Mouse (Mus musculus): ENCODE results near the gene Smarcd2. TPM values are rescaled to one million over a fixed set of nuclear protein-coding genes. Genes with fewer than 3 reads are reported as not detected.

The Smarcd2 gene
- polyA plus RNA-seq, 1 experiment from 2014 or later, result 27.2 TPM

DNA sequence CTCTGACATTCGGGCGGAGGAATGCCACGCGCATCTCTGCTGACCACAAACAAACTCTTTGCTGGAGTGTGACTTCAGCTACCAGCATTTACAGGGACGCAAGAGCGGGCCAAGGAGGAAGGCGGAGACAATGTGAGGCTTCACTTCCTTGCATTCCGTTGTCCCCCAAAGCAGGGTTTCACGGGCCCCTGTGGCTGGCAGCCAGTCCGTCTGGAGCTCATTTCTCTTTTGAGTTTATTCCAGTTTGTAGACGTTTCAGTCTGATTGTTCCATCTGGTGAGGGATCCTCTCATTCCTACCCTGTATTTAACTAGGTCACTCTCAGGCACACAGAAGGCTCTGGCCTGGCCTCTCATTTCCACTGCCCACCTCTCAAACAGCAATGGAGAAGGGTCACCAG is 14.2 kb upstream of the Smarcd2 start:
- Histone ChIP-seq H3K27ac (ENCODE audit: low read depth, low read length) (no peak overlapping the region), H3K36me3 (ENCODE audit: control insufficient read depth, insufficient read depth, low read length) (no peaks in the 10 kb centered on the region), H3K9ac (ENCODE audit: low read length) (no peak overlapping the region), H3K4me1 (replicated peaks; ENCODE audit: control insufficient read depth, insufficient read depth, low read length) (no peaks in the 10 kb centered on the region), H3K27me3 (ENCODE audit: control insufficient read depth, insufficient read depth, low read length) (no peaks in the 10 kb centered on the region), H3K4me2 (ENCODE audit: low read depth, low read length, severe bottlenecking) (no peak overlapping the region), H3K4me3 (ENCODE audit: low read depth, low read length) (no peak overlapping the region), H3K9me3 (ENCODE audit: control insufficient read depth, low read length) (no peaks in the 10 kb centered on the region)
- no peak for DNase-seq (ENCODE audit: low spot score)
- 81% methylated on average over 11 of the region's 11 CpGs for WGBS
- ATAC-seq (replicated peaks; ENCODE audit: low FRiP score), result no peak

- no peaks in the 10 kb centered on the region for H3K4me1 ChIP-seq (replicated peaks; ENCODE audit: control insufficient read depth, insufficient read depth, low read length)
- WGBS, result 90% methylated on average over 7 of the region's 7 CpGs
- no peak overlapping the region for H3K9ac ChIP-seq (ENCODE audit: low read length)
- no peaks in the 10 kb centered on the region for H3K9me3 ChIP-seq (ENCODE audit: control insufficient read depth, low read length)
- no peaks in the 10 kb centered on the region for H3K27me3 ChIP-seq (ENCODE audit: control insufficient read depth, insufficient read depth, low read length)
- no peak overlapping the region for H3K4me3 ChIP-seq (ENCODE audit: low read depth, low read length)
- H3K27ac ChIP-seq (ENCODE audit: low read depth, low read length), result no peak overlapping the region
- DNase-seq (ENCODE audit: low spot score) (no peak), ATAC-seq (replicated peaks; ENCODE audit: low FRiP score) (no peak)
- no peak overlapping the region for H3K4me2 ChIP-seq (ENCODE audit: low read depth, low read length, severe bottlenecking)
- H3K36me3 ChIP-seq (ENCODE audit: control insufficient read depth, insufficient read depth, low read length), result no peaks in the 10 kb centered on the region
Observed at GRCm38 (mm10) chr11:106286206-106286605, 13.4 kb upstream of the Smarcd2 start.

DNA sequence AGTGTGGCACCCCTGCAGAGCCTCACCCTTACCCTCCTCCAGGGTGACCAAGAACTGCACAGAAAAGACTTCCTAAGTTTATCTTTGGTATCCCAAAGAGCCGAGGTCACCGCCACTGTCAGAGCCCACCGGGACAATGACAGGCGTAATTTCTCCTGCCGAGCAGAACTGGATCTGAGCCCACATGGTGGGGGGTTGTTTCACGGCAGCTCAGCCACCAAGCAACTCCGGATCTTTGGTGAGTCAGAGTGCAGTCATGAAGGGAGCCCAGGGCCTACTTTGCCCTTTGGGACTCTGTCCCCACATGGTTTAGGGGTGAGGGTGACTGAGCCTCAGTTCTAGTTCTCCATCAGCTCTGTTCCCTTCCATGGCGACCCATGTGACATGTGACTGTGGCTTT is 11.4 kb upstream of the Smarcd2 start:
- Histone ChIP-seq H3K9me3 (ENCODE audit: control insufficient read depth, low read length) (no peaks in the 10 kb centered on the region), H3K4me3 (ENCODE audit: low read depth, low read length) (no peak overlapping the region), H3K27me3 (ENCODE audit: control insufficient read depth, insufficient read depth, low read length) (no peaks in the 10 kb centered on the region), H3K4me1 (replicated peaks; ENCODE audit: control insufficient read depth, insufficient read depth, low read length) (no peaks in the 10 kb centered on the region), H3K4me2 (ENCODE audit: low read depth, low read length, severe bottlenecking) (no peak overlapping the region), H3K36me3 (ENCODE audit: control insufficient read depth, insufficient read depth, low read length) (no peaks in the 10 kb centered on the region), H3K9ac (ENCODE audit: low read length) (no peak overlapping the region), H3K27ac (ENCODE audit: low read depth, low read length) (no peak overlapping the region)
- no peak for DNase-seq (ENCODE audit: low spot score)
- WGBS, result 80% methylated on average over 8 of the region's 8 CpGs
- ATAC-seq (replicated peaks; ENCODE audit: low FRiP score), result no peak

DNA sequence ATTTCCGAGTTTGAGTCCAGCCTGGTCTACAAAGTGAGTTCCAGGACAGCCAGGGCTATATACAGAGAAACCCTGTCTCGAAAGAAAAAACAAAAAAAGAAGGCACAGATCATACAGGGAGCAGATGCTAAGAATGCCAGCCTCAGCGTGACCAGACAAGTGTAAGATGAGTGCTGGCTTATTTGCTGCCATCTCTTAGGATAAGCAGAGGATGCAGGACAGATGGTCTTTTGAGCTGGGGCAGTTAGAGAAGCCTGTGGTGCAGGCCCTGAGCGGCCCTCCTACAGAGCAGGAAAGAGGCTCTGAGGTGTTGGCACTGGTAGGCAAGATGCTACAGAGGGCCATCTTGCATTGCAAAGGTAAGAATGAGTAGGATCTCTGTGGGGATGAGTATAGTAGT is 10.6 kb upstream of the Smarcd2 start:
- DNase-seq (ENCODE audit: low spot score) (no peak), ATAC-seq (replicated peaks; ENCODE audit: low FRiP score) (no peak)
- Histone ChIP-seq H3K27me3 (ENCODE audit: control insufficient read depth, insufficient read depth, low read length) (no peaks in the 10 kb centered on the region), H3K9ac (ENCODE audit: low read length) (no peak overlapping the region), H3K4me2 (ENCODE audit: low read depth, low read length, severe bottlenecking) (no peak overlapping the region), H3K36me3 (ENCODE audit: control insufficient read depth, insufficient read depth, low read length) (no peaks in the 10 kb centered on the region), H3K9me3 (ENCODE audit: control insufficient read depth, low read length) (no peaks in the 10 kb centered on the region), H3K4me3 (ENCODE audit: low read depth, low read length) (no peak overlapping the region), H3K4me1 (replicated peaks; ENCODE audit: control insufficient read depth, insufficient read depth, low read length) (no peaks in the 10 kb centered on the region), H3K27ac (ENCODE audit: low read depth, low read length) (no peak overlapping the region)
- 84% methylated on average over 4 of the region's 4 CpGs for WGBS

GRCm38 (mm10) chr11:106282452-106282851 is 9.7 kb upstream of the Smarcd2 start:
- H3K9me3 ChIP-seq (ENCODE audit: control insufficient read depth, low read length), result no peaks in the 10 kb centered on the region
- no peak for ATAC-seq (replicated peaks; ENCODE audit: low FRiP score)
- 89% methylated on average over 6 of the region's 6 CpGs for WGBS
- H3K27ac ChIP-seq (ENCODE audit: low read depth, low read length), result no peak overlapping the region
- H3K4me2 ChIP-seq (ENCODE audit: low read depth, low read length, severe bottlenecking), result no peak overlapping the region
- no peaks in the 10 kb centered on the region for H3K27me3 ChIP-seq (ENCODE audit: control insufficient read depth, insufficient read depth, low read length)
- DNase-seq (ENCODE audit: low spot score), result no peak
- no peak overlapping the region for H3K4me3 ChIP-seq (ENCODE audit: low read depth, low read length)
- no peak overlapping the region for H3K9ac ChIP-seq (ENCODE audit: low read length)
- H3K36me3 ChIP-seq (ENCODE audit: control insufficient read depth, insufficient read depth, low read length), result no peaks in the 10 kb centered on the region
- no peaks in the 10 kb centered on the region for H3K4me1 ChIP-seq (replicated peaks; ENCODE audit: control insufficient read depth, insufficient read depth, low read length)

DNA sequence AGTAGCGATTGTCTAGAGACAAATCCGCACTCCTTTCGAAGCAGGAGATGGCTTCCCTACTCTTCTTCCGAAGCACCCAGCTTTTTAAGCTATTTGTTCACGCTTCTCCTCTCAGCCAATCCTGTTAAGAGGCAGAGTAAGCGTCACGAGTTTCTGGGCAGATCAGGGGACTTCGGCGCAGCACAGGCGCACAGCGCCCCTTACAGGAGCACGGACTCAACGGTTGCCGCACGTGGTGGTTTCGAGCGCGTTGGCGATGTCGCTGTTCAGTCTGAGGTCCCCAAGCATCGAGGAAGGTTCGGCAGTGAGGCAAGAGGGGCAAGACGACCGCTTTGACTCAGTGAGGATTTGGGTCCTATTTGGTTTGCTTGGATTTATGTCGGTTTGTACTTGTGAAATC is 3.7 kb upstream of the Smarcd2 start, which contains the start of gene Tcam1:
Gene Tcam1 (plus strand): TSS at position 219 of the 400 bp plus-strand sequence.
- Histone ChIP-seq H3K4me3 (ENCODE audit: low read depth, low read length) (no peak within 1 kb of the TSS; the same call in 1 of the 2 replicates), H3K4me1 (replicated peaks; ENCODE audit: control insufficient read depth, insufficient read depth, low read length) (peaks cover under 1% of the 10 kb centered on the region; the same call in 1 of the 2 replicates), H3K27me3 (ENCODE audit: control insufficient read depth, insufficient read depth, low read length) (no peaks in the 10 kb centered on the region; the same call in 1 of the 2 replicates), H3K4me2 (ENCODE audit: low read depth, low read length, severe bottlenecking) (peak within 1 kb of the TSS; percentile 18; the same call in 1 of the 2 replicates), H3K27ac (ENCODE audit: low read depth, low read length) (no peak within 1 kb of the TSS), H3K36me3 (ENCODE audit: control insufficient read depth, insufficient read depth, low read length) (no peaks in the 10 kb centered on the region), H3K9me3 (ENCODE audit: control insufficient read depth, low read length) (no peaks in the 10 kb centered on the region), H3K9ac (ENCODE audit: low read length) (no peak within 1 kb of the TSS)
- peak; percentile 94 for DNase-seq (ENCODE audit: low spot score)
- WGBS, result 13% methylated on average over 25 of the region's 25 CpGs
- peak; percentile 47 for ATAC-seq (replicated peaks; ENCODE audit: low FRiP score)

DNA sequence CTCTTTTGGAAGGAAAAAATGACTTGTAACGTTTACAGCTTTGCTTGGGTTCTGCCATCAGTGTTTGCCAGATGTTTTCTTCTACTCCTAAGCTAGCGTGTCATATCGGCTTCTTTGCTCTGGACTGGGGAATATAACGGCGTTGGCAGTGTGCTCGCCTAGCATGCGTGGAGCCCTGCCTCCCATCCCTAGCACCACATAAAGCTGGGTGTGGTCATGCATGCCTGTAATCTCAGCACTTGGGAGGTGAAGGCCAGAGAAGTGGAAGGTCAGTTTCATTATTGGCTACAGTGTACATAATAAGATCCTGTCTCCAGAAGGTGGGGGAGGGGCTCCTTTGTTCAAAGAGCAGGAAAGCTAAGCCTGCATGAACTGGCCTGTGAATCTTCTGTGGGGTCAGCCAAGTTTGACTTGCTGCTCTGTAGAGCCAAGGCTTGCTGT is 2.2 kb upstream of the Smarcd2 start:
- 90% methylated on average over 7 of the region's 7 CpGs for WGBS
- H3K4me1 ChIP-seq (replicated peaks; ENCODE audit: control insufficient read depth, insufficient read depth, low read length), result peaks cover 4% of the 10 kb centered on the region; the same call in 1 of the 2 replicates
- no peaks in the 10 kb centered on the region for H3K9me3 ChIP-seq (ENCODE audit: control insufficient read depth, low read length)
- no peak for DNase-seq (ENCODE audit: low spot score)
- H3K4me3 ChIP-seq (ENCODE audit: low read depth, low read length), result no peak overlapping the region
- H3K4me2 ChIP-seq (ENCODE audit: low read depth, low read length, severe bottlenecking), result no peak overlapping the region
- no peak overlapping the region for H3K9ac ChIP-seq (ENCODE audit: low read length)
- no peak overlapping the region for H3K27ac ChIP-seq (ENCODE audit: low read depth, low read length)
- H3K36me3 ChIP-seq (ENCODE audit: control insufficient read depth, insufficient read depth, low read length), result no peaks in the 10 kb centered on the region
- H3K27me3 ChIP-seq (ENCODE audit: control insufficient read depth, insufficient read depth, low read length), result no peaks in the 10 kb centered on the region; the same call in 1 of the 2 replicates
- ATAC-seq (replicated peaks; ENCODE audit: low FRiP score), result no peak

DNA sequence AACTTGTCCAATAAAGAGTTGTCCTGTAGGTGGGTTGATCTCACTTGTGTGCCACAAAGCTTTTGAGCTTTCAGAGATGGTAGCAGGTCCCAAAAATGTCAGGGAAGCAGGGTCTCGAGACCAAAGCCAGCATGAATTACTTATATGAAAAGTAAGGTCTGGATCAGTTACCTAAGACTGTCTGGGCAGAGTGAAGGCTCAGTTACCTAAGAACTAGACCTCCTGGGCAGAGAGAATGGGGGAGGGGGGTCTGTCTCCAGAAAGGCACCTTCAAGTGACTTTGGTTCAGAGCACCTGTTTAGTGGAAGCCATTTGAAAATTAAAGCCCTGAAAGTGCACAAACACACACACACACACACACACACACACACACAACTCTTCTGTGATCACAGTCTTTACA is 1.6 kb upstream of the Smarcd2 start:
- ATAC-seq (replicated peaks; ENCODE audit: low FRiP score), result no peak
- Histone ChIP-seq H3K4me1 (replicated peaks; ENCODE audit: control insufficient read depth, insufficient read depth, low read length) (peaks cover 4% of the 10 kb centered on the region; the same call in 1 of the 2 replicates), H3K27ac (ENCODE audit: low read depth, low read length) (no peak overlapping the region), H3K4me3 (ENCODE audit: low read depth, low read length) (no peak overlapping the region), H3K27me3 (ENCODE audit: control insufficient read depth, insufficient read depth, low read length) (no peaks in the 10 kb centered on the region; the same call in 1 of the 2 replicates), H3K9ac (ENCODE audit: low read length) (no peak overlapping the region), H3K36me3 (ENCODE audit: control insufficient read depth, insufficient read depth, low read length) (no peaks in the 10 kb centered on the region), H3K9me3 (ENCODE audit: control insufficient read depth, low read length) (no peaks in the 10 kb centered on the region), H3K4me2 (ENCODE audit: low read depth, low read length, severe bottlenecking) (no peak overlapping the region)
- no peak for DNase-seq (ENCODE audit: low spot score)
- 88% methylated on average over 1 of the region's 1 CpGs for WGBS

- Histone ChIP-seq H3K4me2 (ENCODE audit: low read depth, low read length, severe bottlenecking) (peak overlapping the region; percentile 59; the same call in 1 of the 2 replicates), H3K9ac (ENCODE audit: low read length) (no peak overlapping the region), H3K27me3 (ENCODE audit: control insufficient read depth, insufficient read depth, low read length) (no peaks in the 10 kb centered on the region; the same call in 1 of the 2 replicates), H3K4me1 (replicated peaks; ENCODE audit: control insufficient read depth, insufficient read depth, low read length) (peaks cover 6% of the 10 kb centered on the region; the same call in 1 of the 2 replicates), H3K4me3 (ENCODE audit: low read depth, low read length) (0 out of 2 replicates have a peak overlapping the region, but pooled peaks have one; percentile 96), H3K9me3 (ENCODE audit: control insufficient read depth, low read length) (no peaks in the 10 kb centered on the region), H3K27ac (ENCODE audit: low read depth, low read length) (no peak overlapping the region), H3K36me3 (ENCODE audit: control insufficient read depth, insufficient read depth, low read length) (no peaks in the 10 kb centered on the region)
- ATAC-seq (replicated peaks; ENCODE audit: low FRiP score), result no peak
- no peak for DNase-seq (ENCODE audit: low spot score)
- WGBS, result 93% methylated on average over 6 of the region's 6 CpGs
Observed at GRCm38 (mm10) chr11:106273811-106274210, 1.0 kb upstream of the Smarcd2 start.

All from forebrain, embryonic 11.5 days (tissue).